Mouse (Mus musculus) kidney, embryonic 16.5 days (tissue): ENCODE measurements around the gene Wbp1l. TPM values are rescaled to one million over a fixed set of nuclear protein-coding genes. Genes with fewer than 3 reads are reported as not detected.

ENCODE experiments used
- ATAC-seq: fragments of 200-750 bp; cut with Nextera tagmentation; 2 replicates; pipeline ENCODE4 v1.8.0; 2017; ENCODE audit warnings: moderate TSS enrichment; ENCODE audit not compliant: low FRiP score, low TSS enrichment
- H3K27ac ChIP-seq: fragments of 300-500 bp; sonication (generic); 2 replicates; pipeline ENCODE4 v1.5.1; 2014; ENCODE audit warnings: low read length
- H3K27me3 ChIP-seq: fragments of 300-500 bp; sonication (generic); 2 replicates; pipeline ENCODE4 v1.6.1; 2014; ENCODE audit warnings: low read length, control low read depth, mixed read lengths; ENCODE audit not compliant: insufficient read depth
- H3K36me3 ChIP-seq: fragments of 300-500 bp; sonication (generic); 2 replicates; pipeline ENCODE4 v1.6.1; 2014; ENCODE audit warnings: low read length, control low read depth, mixed read lengths; ENCODE audit not compliant: insufficient read depth
- H3K4me1 ChIP-seq: fragments of 300-500 bp; sonication (generic); 2 replicates; pipeline ENCODE4 v1.6.1; 2014; ENCODE audit warnings: low read length, control low read depth, mixed read lengths; ENCODE audit not compliant: insufficient read depth
- H3K4me2 ChIP-seq: fragments of 300-500 bp; sonication (generic); replicated peaks from 2 replicates; pipeline ENCODE4 v1.6.1; 2014; ENCODE audit warnings: low read depth, low read length
- H3K4me3 ChIP-seq: fragments of 300-500 bp; sonication (generic); 2 replicates; pipeline ENCODE4 v1.5.1; 2014; ENCODE audit warnings: mild to moderate bottlenecking, low read length
- H3K9ac ChIP-seq: fragments of 300-500 bp; sonication (generic); replicated peaks from 2 replicates; pipeline ENCODE4 v1.6.1; 2014; ENCODE audit warnings: low read length
- H3K9me3 ChIP-seq: fragments of 300-500 bp; sonication (generic); 2 replicates; pipeline ENCODE4 v1.6.1; 2016; ENCODE audit warnings: low read length, control low read depth
- WGBS: fragments of 180-500 bp; shearing (Covaris S2); extraction: QIAGEN DNeasy Blood & Tissue Kit; methylation state at CpG from one replicate; pipeline ENCODE4 v1.1.7; 2014; 5-methylcytosine and 5-hydroxymethylcytosine counted together
- polyA plus RNA-seq: library from polyadenylated mRNA; unstranded; fragments of >200 nt; fragmentation: Nextera tagmentation; extraction: Ambion mirVana; gene quantifications from 2 replicates; pipeline ENCODE4 v1.2.1, GENCODE M21; 2015

Wbp1l gene
- polyA plus RNA-seq, 1 experiment from 2014 or later: 53.4 TPM

DNA sequence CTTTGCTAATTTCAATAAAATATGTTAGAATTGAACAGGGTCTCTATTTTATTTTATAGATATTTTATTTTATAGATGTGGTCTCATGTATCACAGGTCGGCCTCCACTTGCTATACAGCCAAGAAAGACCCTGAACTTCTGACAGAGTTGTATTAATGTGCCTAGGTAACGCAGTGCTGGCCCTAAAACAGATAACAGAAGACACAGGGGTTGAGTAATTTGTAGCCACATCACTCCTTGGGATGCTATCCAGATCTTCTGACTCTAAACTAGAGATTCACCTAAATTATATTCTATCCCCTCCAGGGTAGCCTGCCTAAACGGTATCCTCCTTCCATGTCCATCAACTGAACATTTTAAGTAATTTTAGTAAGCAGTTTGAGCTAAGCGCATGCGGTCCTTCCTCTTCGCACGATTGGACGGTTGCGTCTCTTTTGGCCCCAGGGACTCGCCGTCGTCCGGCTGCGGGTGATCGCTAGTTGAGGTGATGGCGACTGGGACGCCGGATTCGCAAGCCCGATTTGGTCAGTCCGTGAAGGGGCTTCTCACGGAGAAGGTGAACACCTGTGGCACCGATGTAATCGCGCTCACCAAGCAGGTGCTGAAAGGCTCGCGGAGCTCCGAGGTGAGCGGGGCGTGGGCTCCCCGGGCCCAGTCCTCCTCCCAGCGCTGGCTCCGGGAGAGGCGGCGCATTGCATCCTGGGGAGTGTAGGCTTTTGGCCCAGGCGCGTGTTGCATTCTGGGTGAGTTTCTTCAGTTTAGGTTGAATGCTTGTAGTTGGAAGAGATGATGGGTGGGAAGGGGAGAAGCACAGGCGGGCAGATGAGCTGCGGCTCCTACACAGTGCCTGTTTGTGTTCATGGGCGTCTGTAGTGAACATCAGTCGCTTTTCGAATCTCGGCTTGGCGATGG, 90.8 kb downstream of the Wbp1l start, which contains the start of gene Borcs7:
Gene Borcs7, plus strand, starts transcription at position 447 of the 913 bp plus-strand sequence.
- H3K4me3 ChIP-seq: peak within 1 kb of the TSS; percentile 64
- WGBS: 3% methylated on average over 44 of the region's 44 CpGs
- H3K27me3 ChIP-seq: no peaks in the 10 kb centered on the region
- no peaks in the 10 kb centered on the region for H3K36me3 ChIP-seq
- peak within 1 kb of the TSS; percentile 59 for H3K27ac ChIP-seq
- peaks cover 8% of the 10 kb centered on the region for H3K4me1 ChIP-seq
- H3K9ac ChIP-seq: peak within 1 kb of the TSS; percentile 80
- no peaks in the 10 kb centered on the region for H3K9me3 ChIP-seq
- H3K4me2 ChIP-seq: peak within 1 kb of the TSS; percentile 64
- ATAC-seq: peak; percentile 96

DNA sequence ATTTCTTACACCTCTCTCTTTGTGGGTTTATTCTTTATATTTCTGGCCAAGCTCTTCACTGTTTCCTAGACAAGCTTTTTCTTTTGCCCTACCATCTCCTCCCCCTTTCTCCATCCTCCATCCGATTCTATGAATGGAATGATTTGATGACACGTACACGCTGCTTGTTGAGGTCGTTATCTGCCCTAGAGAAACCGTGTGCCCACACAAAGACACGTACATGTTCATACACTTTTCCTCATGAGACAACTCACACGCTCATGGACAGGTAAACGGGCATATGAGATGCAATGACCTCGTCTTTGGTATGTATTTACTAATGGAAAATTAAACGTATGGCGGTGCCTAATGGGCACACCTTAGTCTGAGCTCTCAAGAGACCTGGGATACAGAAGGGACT, 91.5 kb downstream of the Wbp1l start:
- no peak overlapping the region for H3K27ac ChIP-seq
- peak overlapping the region; percentile 80 for H3K9ac ChIP-seq
- peak overlapping the region; percentile 64 for H3K4me3 ChIP-seq
- peak overlapping the region; percentile 64 for H3K4me2 ChIP-seq
- H3K4me1 ChIP-seq: peaks cover 8% of the 10 kb centered on the region
- H3K27me3 ChIP-seq: no peaks in the 10 kb centered on the region
- no peaks in the 10 kb centered on the region for H3K9me3 ChIP-seq
- WGBS: 78% methylated on average over 11 of the region's 11 CpGs
- no peaks in the 10 kb centered on the region for H3K36me3 ChIP-seq
- 0 out of 2 replicates have a peak, but pooled peaks have one; percentile 10 for ATAC-seq

DNA sequence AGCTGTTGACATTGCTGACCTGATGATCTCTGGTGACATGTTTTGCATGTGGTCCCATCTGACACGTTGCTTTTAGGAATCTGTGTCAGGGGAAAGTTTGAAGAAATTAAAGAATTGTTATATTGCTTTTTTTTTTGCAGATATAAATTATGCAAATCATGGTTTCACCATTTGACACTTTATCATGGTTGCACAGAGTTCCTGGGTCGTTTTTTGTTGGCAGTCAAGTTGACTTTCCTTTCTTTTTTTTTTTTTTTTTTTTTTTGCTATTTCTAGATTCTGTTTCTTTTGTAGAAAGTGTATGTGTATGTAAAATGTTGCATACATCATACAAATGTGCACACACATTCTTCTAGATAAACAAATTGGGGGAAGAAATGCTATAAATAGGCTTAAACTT, 92.2 kb downstream of the Wbp1l start:
- WGBS: 75% methylated on average over 2 of the region's 2 CpGs
- no peak overlapping the region for H3K27ac ChIP-seq
- no peaks in the 10 kb centered on the region for H3K27me3 ChIP-seq
- no peak overlapping the region for H3K4me2 ChIP-seq
- peaks cover 8% of the 10 kb centered on the region for H3K4me1 ChIP-seq
- H3K9me3 ChIP-seq: no peaks in the 10 kb centered on the region
- H3K4me3 ChIP-seq: no peak overlapping the region
- ATAC-seq: no peak
- peaks cover 3% of the 10 kb centered on the region; the same call in 1 of the 2 replicates for H3K36me3 ChIP-seq
- H3K9ac ChIP-seq: no peak overlapping the region

- no peak for ATAC-seq
- no peaks in the 10 kb centered on the region for H3K9me3 ChIP-seq
- no peak overlapping the region for H3K4me3 ChIP-seq
- H3K9ac ChIP-seq: no peak overlapping the region
- no peak overlapping the region for H3K4me2 ChIP-seq
- H3K27ac ChIP-seq: no peak overlapping the region
- H3K4me1 ChIP-seq: peaks cover 14% of the 10 kb centered on the region
- peaks cover 3% of the 10 kb centered on the region; the same call in 1 of the 2 replicates for H3K36me3 ChIP-seq
- WGBS: 92% methylated on average over 4 of the region's 4 CpGs
- no peaks in the 10 kb centered on the region for H3K27me3 ChIP-seq
These were observed 94.3 kb downstream of the Wbp1l start for GRCm38 (mm10) chr19:46693146-46693545.

- H3K36me3 ChIP-seq: peaks cover 7% of the 10 kb centered on the region; the same call in 1 of the 2 replicates
- no peak overlapping the region for H3K4me2 ChIP-seq
- H3K9me3 ChIP-seq: no peaks in the 10 kb centered on the region
- ATAC-seq: no peak
- 93% methylated on average over 8 of the region's 8 CpGs for WGBS
- no peak overlapping the region for H3K27ac ChIP-seq
- H3K27me3 ChIP-seq: no peaks in the 10 kb centered on the region
- no peak overlapping the region for H3K4me3 ChIP-seq
- H3K9ac ChIP-seq: no peak overlapping the region
- H3K4me1 ChIP-seq: peaks cover 8% of the 10 kb centered on the region; the same call in 1 of the 2 replicates
These were observed 97.6 kb downstream of the Wbp1l start for GRCm38 (mm10) chr19:46696482-46696881.

DNA sequence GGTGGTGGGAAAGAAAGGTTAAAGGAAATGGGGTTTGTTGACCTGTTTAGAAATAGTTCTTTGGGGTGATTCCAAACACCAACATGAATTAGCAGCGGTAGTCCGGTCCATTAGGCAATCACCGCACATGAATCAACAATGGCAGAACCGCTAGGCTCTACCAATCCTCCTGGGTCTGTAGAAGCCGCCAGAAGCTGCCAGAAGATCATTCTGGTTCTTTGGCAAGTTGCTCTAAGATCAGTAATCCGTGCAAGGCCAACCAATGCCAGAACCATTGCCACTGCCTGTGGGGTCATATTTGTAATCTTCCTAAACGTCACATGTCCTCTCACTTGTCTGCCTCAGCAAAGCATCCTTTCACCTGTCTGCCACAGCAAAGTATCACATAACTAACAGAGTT, 98.1 kb downstream of the Wbp1l start:
- Histone ChIP-seq H3K4me1 (peaks cover 8% of the 10 kb centered on the region; the same call in 1 of the 2 replicates), H3K27me3 (no peaks in the 10 kb centered on the region), H3K36me3 (peaks cover 7% of the 10 kb centered on the region; the same call in 1 of the 2 replicates), H3K27ac (no peak overlapping the region), H3K9me3 (no peaks in the 10 kb centered on the region), H3K9ac (no peak overlapping the region), H3K4me3 (no peak overlapping the region), H3K4me2 (no peak overlapping the region)
- 90% methylated on average over 7 of the region's 7 CpGs for WGBS
- ATAC-seq: no peak

GRCm38 (mm10) chr19:46697840-46698517, 99.1 kb downstream of the Wbp1l start:
- H3K4me2 ChIP-seq: no peak overlapping the region
- no peak overlapping the region for H3K4me3 ChIP-seq
- WGBS: 47% methylated on average over 19 of the region's 19 CpGs
- ATAC-seq: peak; percentile 42; the same call in 1 of the 2 replicates
- peaks cover 7% of the 10 kb centered on the region; the same call in 1 of the 2 replicates for H3K36me3 ChIP-seq
- no peaks in the 10 kb centered on the region for H3K9me3 ChIP-seq
- H3K4me1 ChIP-seq: peaks cover 8% of the 10 kb centered on the region; the same call in 1 of the 2 replicates
- no peaks in the 10 kb centered on the region for H3K27me3 ChIP-seq
- H3K27ac ChIP-seq: 0 out of 2 replicates have a peak overlapping the region, but pooled peaks have one; percentile 29
- H3K9ac ChIP-seq: 0 out of 2 replicates have a peak overlapping the region, but pooled peaks have one; percentile 35

- Histone ChIP-seq H3K4me1 (peaks cover 8% of the 10 kb centered on the region; the same call in 1 of the 2 replicates), H3K9ac (no peak overlapping the region), H3K27ac (no peak overlapping the region), H3K4me3 (no peak overlapping the region), H3K4me2 (no peak overlapping the region), H3K27me3 (no peaks in the 10 kb centered on the region; the same call in 1 of the 2 replicates), H3K9me3 (no peaks in the 10 kb centered on the region), H3K36me3 (peaks cover 7% of the 10 kb centered on the region; the same call in 1 of the 2 replicates)
- WGBS: 80% methylated on average over 10 of the region's 10 CpGs
- ATAC-seq: no peak
These were observed 100.2 kb downstream of the Wbp1l start for GRCm38 (mm10) chr19:46699011-46699481.

DNA sequence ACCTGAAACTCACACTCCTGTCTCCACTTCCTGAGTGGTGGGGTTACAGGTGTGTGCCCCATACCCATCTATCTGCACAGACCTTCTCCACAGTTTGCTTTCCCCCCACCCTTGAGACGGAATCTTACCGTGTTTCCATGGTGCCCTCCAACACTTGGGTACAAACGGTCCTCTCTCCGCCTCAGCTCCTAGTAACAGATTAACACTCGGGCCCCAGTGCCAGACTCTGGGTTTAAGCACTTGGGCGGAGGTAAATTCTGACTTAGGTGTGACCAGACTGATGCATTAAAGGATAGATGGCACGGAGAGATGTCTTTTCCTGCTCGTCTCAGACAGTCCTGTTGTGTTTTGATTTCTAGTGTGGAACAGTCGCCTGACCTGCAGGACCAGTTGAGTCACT, 102.3 kb downstream of the Wbp1l start:
- Histone ChIP-seq H3K36me3 (0 out of 2 replicates have a peak, but pooled peaks cover 4% of the 10 kb centered on the region), H3K27me3 (peaks cover 3% of the 10 kb centered on the region; the same call in 1 of the 2 replicates), H3K27ac (no peak overlapping the region), H3K4me2 (no peak overlapping the region), H3K4me1 (peaks cover 8% of the 10 kb centered on the region; the same call in 1 of the 2 replicates), H3K9ac (no peak overlapping the region), H3K4me3 (no peak overlapping the region), H3K9me3 (no peaks in the 10 kb centered on the region)
- ATAC-seq: no peak
- WGBS: 74% methylated on average over 9 of the region's 9 CpGs
